ENCODE assay signal across 18 mouse cellular contexts in the genomic region with DNA sequence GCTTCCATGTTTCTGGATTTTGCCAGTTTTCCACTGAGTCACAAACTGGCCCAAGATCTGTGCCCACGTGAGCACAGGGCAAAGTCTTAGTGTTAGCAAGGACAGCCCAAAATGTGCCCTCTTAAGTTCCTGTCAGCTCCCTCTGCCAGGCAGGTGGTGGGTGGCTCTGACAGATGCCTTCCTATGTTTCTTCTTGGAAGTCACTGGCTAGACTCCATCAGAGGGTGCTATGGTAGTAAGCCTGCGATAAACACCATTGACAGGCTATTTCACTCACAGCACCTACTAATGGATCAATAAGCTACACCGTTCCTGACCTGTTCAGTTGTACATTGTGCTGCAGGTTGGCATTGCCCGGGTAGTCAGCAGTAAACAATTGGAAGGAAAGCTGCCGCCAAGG.
DNase-seq lines count a peak whose midpoint lies in the region; ATAC-seq and TF ChIP-seq lines count a peak whose summit lies in the region.
"Had no signal": no experiment of that assay in that cellular context is flagged by ENCODE, and none has a peak within 500 bp of the region (broad histone marks: within the 10 kb centered on the region; RNA-seq: fewer than 3 reads in every experiment).

No protein-coding gene starts in this region.

- H3K9me3 ChIP-seq in heart, embryonic 13.5 days = no peaks in the 10 kb centered on the region
- H3K9me3 ChIP-seq in liver, postnatal 0 days (ENCODE audit: low read length) = no peaks in the 10 kb centered on the region
- H3K9me3 ChIP-seq: embryonic facial prominence, embryonic 10.5 days; forebrain, embryonic 13.5 days; heart, embryonic 15.5 days; hindbrain, embryonic 13.5 days had no signal

- peak; percentile 82 for DNase-seq in heart, adult 11 months
- no peak for DNase-seq in heart, postnatal 36 days
- DNase-seq in heart, postnatal 10 days = no peak
- no peak for DNase-seq in liver, postnatal 0 days
- DNase-seq in liver = no peak
- no peak for DNase-seq in urinary bladder, postnatal 14 days (ENCODE audit: low spot score)
- DNase-seq: adrenal gland, postnatal 10 days; cerebellum, adult 2 months; cerebellum, postnatal 10 days; forebrain, postnatal 0 days; gastrocnemius, postnatal 36 days; heart, adult 18-20 months had no signal

- WGBS in heart, embryonic 13.5 days = 84% methylated on average over 5 of the region's 5 CpGs
- WGBS in liver, postnatal 0 days (ENCODE audit: insufficient replicate concordance) = 66% methylated on average over 5 of the region's 5 CpGs

- H3K9ac ChIP-seq in heart, embryonic 13.5 days = no peak overlapping the region
- H3K9ac ChIP-seq in liver, postnatal 0 days (replicated peaks) = no peak overlapping the region
- H3K9ac ChIP-seq: forebrain, embryonic 13.5 days; forebrain, postnatal 0 days; heart, embryonic 15.5 days; hindbrain, embryonic 13.5 days had no signal

- intact Hi-C loops in heart, postnatal 36 days (cut with DNase I) = no loop called here
- intact Hi-C loops in heart, postnatal 10 days (cut with DNase I) = no loop called here

- H3K4me1 ChIP-seq in heart, embryonic 13.5 days = peaks cover 65% of the 10 kb centered on the region
- 0 out of 2 replicates have a peak, but pooled peaks cover 8% of the 10 kb centered on the region for H3K4me1 ChIP-seq in liver, postnatal 0 days (ENCODE audit: insufficient read depth)
- H3K4me1 ChIP-seq: forebrain, embryonic 13.5 days; hindbrain, embryonic 13.5 days had no signal

- H3K36me3 ChIP-seq in heart, embryonic 13.5 days = peaks cover 7% of the 10 kb centered on the region
- peaks cover 2% of the 10 kb centered on the region; the same call in 1 of the 2 replicates for H3K36me3 ChIP-seq in liver, postnatal 0 days (replicated peaks; ENCODE audit: insufficient read depth, low read length)
- H3K36me3 ChIP-seq: embryonic facial prominence, embryonic 10.5 days had no signal

- H3K27ac ChIP-seq in heart, embryonic 13.5 days (replicated peaks) = 0 out of 2 replicates have a peak overlapping the region, but pooled peaks have one; percentile 2
- H3K27ac ChIP-seq in liver, postnatal 0 days (ENCODE audit: low read depth) = no peak overlapping the region
- H3K27ac ChIP-seq: embryonic facial prominence, embryonic 10.5 days; forebrain, embryonic 13.5 days; heart, embryonic 15.5 days; hindbrain, embryonic 13.5 days; hindbrain, postnatal 0 days had no signal

- no peak for TF ChIP-seq EP300 in liver, postnatal 0 days (IDR thresholded peaks at IDR 0.05; ENCODE audit: low read depth)

- no peak for ATAC-seq in heart, embryonic 13.5 days (ENCODE audit: extremely low read depth, insufficient number of reproducible peaks, low FRiP score, low TSS enrichment)
- ATAC-seq in liver, postnatal 0 days = peak; percentile 49; the same call in 1 of the 2 replicates
- ATAC-seq: forebrain, embryonic 13.5 days; forebrain, postnatal 0 days; hindbrain, postnatal 0 days had no signal

- no peaks in the 10 kb centered on the region for H3K27me3 ChIP-seq in heart, embryonic 13.5 days (replicated peaks)
- H3K27me3 ChIP-seq in liver, postnatal 0 days (ENCODE audit: insufficient read depth, low read length) = no peaks in the 10 kb centered on the region
- H3K27me3 ChIP-seq: forebrain, embryonic 13.5 days; heart, embryonic 15.5 days had no signal

- no peak for TF ChIP-seq CTCF in liver, postnatal 0 days (IDR thresholded peaks at IDR 0.05; ENCODE audit: low read depth)

- H3K4me2 ChIP-seq in heart, embryonic 13.5 days = no peak overlapping the region
- no peak overlapping the region for H3K4me2 ChIP-seq in liver, postnatal 0 days (ENCODE audit: low read depth, low read length)
- H3K4me2 ChIP-seq: forebrain, embryonic 13.5 days; heart, embryonic 15.5 days; hindbrain, embryonic 13.5 days had no signal

- H3K4me3 ChIP-seq in heart, embryonic 13.5 days = no peak overlapping the region
- no peak overlapping the region for H3K4me3 ChIP-seq in liver, postnatal 0 days (ENCODE audit: low read depth, low read length)
- H3K4me3 ChIP-seq: embryonic facial prominence, embryonic 10.5 days; forebrain, embryonic 13.5 days; heart, embryonic 15.5 days; hindbrain, embryonic 13.5 days had no signal
